Mouse (Mus musculus): ENCODE results near the gene Cblb. TPM values are rescaled to one million over a fixed set of nuclear protein-coding genes. Genes with fewer than 3 reads are reported as not detected.

Gene Cblb
- polyA plus RNA-seq, 1 experiment, result 22.8 TPM

GRCm38 (mm10) chr16:52000043-52000442 lies 31.0 kb upstream of the Cblb start:
- no peak for DNase-seq
- Histone ChIP-seq H3K36me3 (ENCODE audit: control insufficient read depth, insufficient read depth, low read length) (no peaks in the 10 kb centered on the region), H3K4me1 (replicated peaks; ENCODE audit: control insufficient read depth, insufficient read depth, low read length) (no peaks in the 10 kb centered on the region), H3K27ac (ENCODE audit: control insufficient read depth, insufficient read depth, low read length) (no peak overlapping the region), H3K27me3 (ENCODE audit: control insufficient read depth, insufficient read depth, low read length) (no peaks in the 10 kb centered on the region), H3K4me3 (ENCODE audit: control insufficient read depth, insufficient read depth, low read length) (no peak overlapping the region)
- no peak for TF ChIP-seq POLR2A (IDR thresholded peaks at IDR 0.05; ENCODE audit: control insufficient read depth, extremely low read depth, insufficient read depth, low read length, poor library complexity)
- no peak for TF ChIP-seq CTCF (IDR thresholded peaks at IDR 0.05; ENCODE audit: borderline replicate concordance, control insufficient read depth, extremely low read depth, insufficient read depth, low read length, poor library complexity)
- WGBS, result 95% methylated on average over 3 of the region's 3 CpGs

GRCm38 (mm10) chr16:52000801-52001200 lies 30.2 kb upstream of the Cblb start:
- Histone ChIP-seq H3K27me3 (ENCODE audit: control insufficient read depth, insufficient read depth, low read length) (no peaks in the 10 kb centered on the region), H3K4me3 (ENCODE audit: control insufficient read depth, insufficient read depth, low read length) (no peak overlapping the region), H3K4me1 (replicated peaks; ENCODE audit: control insufficient read depth, insufficient read depth, low read length) (no peaks in the 10 kb centered on the region), H3K27ac (ENCODE audit: control insufficient read depth, insufficient read depth, low read length) (no peak overlapping the region), H3K36me3 (ENCODE audit: control insufficient read depth, insufficient read depth, low read length) (no peaks in the 10 kb centered on the region)
- TF ChIP-seq CTCF (IDR thresholded peaks at IDR 0.05; ENCODE audit: borderline replicate concordance, control insufficient read depth, extremely low read depth, insufficient read depth, low read length, poor library complexity) (no peak), POLR2A (IDR thresholded peaks at IDR 0.05; ENCODE audit: control insufficient read depth, extremely low read depth, insufficient read depth, low read length, poor library complexity) (no peak)
- DNase-seq, result no peak

GRCm38 (mm10) chr16:52007006-52007405 lies 24.0 kb upstream of the Cblb start:
- TF ChIP-seq CTCF (IDR thresholded peaks at IDR 0.05; ENCODE audit: borderline replicate concordance, control insufficient read depth, extremely low read depth, insufficient read depth, low read length, poor library complexity), result no peak
- TF ChIP-seq POLR2A (IDR thresholded peaks at IDR 0.05; ENCODE audit: control insufficient read depth, extremely low read depth, insufficient read depth, low read length, poor library complexity), result no peak
- 28% methylated on average over 3 of the region's 3 CpGs for WGBS

GRCm38 (mm10) chr16:52008471-52008870 lies 22.6 kb upstream of the Cblb start:
- 90% methylated on average over 2 of the region's 2 CpGs for WGBS
- no peak for DNase-seq
- Histone ChIP-seq H3K27ac (ENCODE audit: control insufficient read depth, insufficient read depth, low read length) (no peak overlapping the region), H3K4me1 (replicated peaks; ENCODE audit: control insufficient read depth, insufficient read depth, low read length) (0 out of 2 replicates have a peak, but pooled peaks cover 4% of the 10 kb centered on the region), H3K36me3 (ENCODE audit: control insufficient read depth, insufficient read depth, low read length) (no peaks in the 10 kb centered on the region), H3K4me3 (ENCODE audit: control insufficient read depth, insufficient read depth, low read length) (no peak overlapping the region), H3K27me3 (ENCODE audit: control insufficient read depth, insufficient read depth, low read length) (no peaks in the 10 kb centered on the region)
- no peak for TF ChIP-seq POLR2A (IDR thresholded peaks at IDR 0.05; ENCODE audit: control insufficient read depth, extremely low read depth, insufficient read depth, low read length, poor library complexity)
- no peak for TF ChIP-seq CTCF (IDR thresholded peaks at IDR 0.05; ENCODE audit: borderline replicate concordance, control insufficient read depth, extremely low read depth, insufficient read depth, low read length, poor library complexity)

More at GRCm38 (mm10) chr16:52007006-52007405, 24.0 kb upstream of the Cblb start:
- peak; percentile 13 for DNase-seq
- Histone ChIP-seq H3K4me1 (replicated peaks; ENCODE audit: control insufficient read depth, insufficient read depth, low read length) (0 out of 2 replicates have a peak, but pooled peaks cover 4% of the 10 kb centered on the region), H3K4me3 (ENCODE audit: control insufficient read depth, insufficient read depth, low read length) (no peak overlapping the region), H3K27ac (ENCODE audit: control insufficient read depth, insufficient read depth, low read length) (no peak overlapping the region), H3K27me3 (ENCODE audit: control insufficient read depth, insufficient read depth, low read length) (no peaks in the 10 kb centered on the region), H3K36me3 (ENCODE audit: control insufficient read depth, insufficient read depth, low read length) (no peaks in the 10 kb centered on the region)

GRCm38 (mm10) chr16:52009421-52009820 lies 21.6 kb upstream of the Cblb start:
- Histone ChIP-seq H3K27me3 (ENCODE audit: control insufficient read depth, insufficient read depth, low read length) (no peaks in the 10 kb centered on the region), H3K36me3 (ENCODE audit: control insufficient read depth, insufficient read depth, low read length) (no peaks in the 10 kb centered on the region), H3K27ac (ENCODE audit: control insufficient read depth, insufficient read depth, low read length) (no peak overlapping the region), H3K4me3 (ENCODE audit: control insufficient read depth, insufficient read depth, low read length) (no peak overlapping the region), H3K4me1 (replicated peaks; ENCODE audit: control insufficient read depth, insufficient read depth, low read length) (0 out of 2 replicates have a peak, but pooled peaks cover 4% of the 10 kb centered on the region)
- TF ChIP-seq CTCF (IDR thresholded peaks at IDR 0.05; ENCODE audit: borderline replicate concordance, control insufficient read depth, extremely low read depth, insufficient read depth, low read length, poor library complexity), result no peak
- no peak for TF ChIP-seq POLR2A (IDR thresholded peaks at IDR 0.05; ENCODE audit: control insufficient read depth, extremely low read depth, insufficient read depth, low read length, poor library complexity)
- DNase-seq, result no peak
- WGBS, result 34% methylated on average over 6 of the region's 6 CpGs

GRCm38 (mm10) chr16:52012984-52013383 lies 18.0 kb upstream of the Cblb start:
- Histone ChIP-seq H3K4me3 (ENCODE audit: control insufficient read depth, insufficient read depth, low read length) (no peak overlapping the region), H3K27ac (ENCODE audit: control insufficient read depth, insufficient read depth, low read length) (no peak overlapping the region), H3K36me3 (ENCODE audit: control insufficient read depth, insufficient read depth, low read length) (no peaks in the 10 kb centered on the region), H3K4me1 (replicated peaks; ENCODE audit: control insufficient read depth, insufficient read depth, low read length) (no peaks in the 10 kb centered on the region), H3K27me3 (ENCODE audit: control insufficient read depth, insufficient read depth, low read length) (no peaks in the 10 kb centered on the region)
- 88% methylated on average over 3 of the region's 3 CpGs for WGBS
- DNase-seq, result no peak
- TF ChIP-seq CTCF (IDR thresholded peaks at IDR 0.05; ENCODE audit: borderline replicate concordance, control insufficient read depth, extremely low read depth, insufficient read depth, low read length, poor library complexity), result no peak
- no peak for TF ChIP-seq POLR2A (IDR thresholded peaks at IDR 0.05; ENCODE audit: control insufficient read depth, extremely low read depth, insufficient read depth, low read length, poor library complexity)

- 91% methylated on average over 2 of the region's 2 CpGs for WGBS
- no peak overlapping the region for H3K27ac ChIP-seq (ENCODE audit: control insufficient read depth, insufficient read depth, low read length)
- TF ChIP-seq CTCF (IDR thresholded peaks at IDR 0.05; ENCODE audit: borderline replicate concordance, control insufficient read depth, extremely low read depth, insufficient read depth, low read length, poor library complexity) (no peak), POLR2A (IDR thresholded peaks at IDR 0.05; ENCODE audit: control insufficient read depth, extremely low read depth, insufficient read depth, low read length, poor library complexity) (no peak)
Measured at GRCm38 (mm10) chr16:52013812-52014211, 17.2 kb upstream of the Cblb start.

More at GRCm38 (mm10) chr16:52013812-52014211, 17.2 kb upstream of the Cblb start:
- DNase-seq, result no peak
- Histone ChIP-seq H3K36me3 (ENCODE audit: control insufficient read depth, insufficient read depth, low read length) (no peaks in the 10 kb centered on the region), H3K4me1 (replicated peaks; ENCODE audit: control insufficient read depth, insufficient read depth, low read length) (no peaks in the 10 kb centered on the region), H3K27me3 (ENCODE audit: control insufficient read depth, insufficient read depth, low read length) (no peaks in the 10 kb centered on the region), H3K4me3 (ENCODE audit: control insufficient read depth, insufficient read depth, low read length) (no peak overlapping the region)

Data from thymus, adult 2 months (tissue).